Mouse (Mus musculus) kidney, adult 2 months (tissue): ENCODE data around the gene Trp53bp1.

Source experiments
- CTCF ChIP-seq: fragments of 200-500 bp; conservative IDR thresholded peaks from 2 replicates; pipeline ENCODE4 v1.5.1; 2011; ENCODE audit warnings: low read depth, mild to moderate bottlenecking, control low read depth, low read length, moderate library complexity, mixed read lengths; ENCODE audit not compliant: insufficient read depth, insufficient read length
- POLR2A ChIP-seq: fragments of 200-500 bp; IDR thresholded peaks from one replicate; pipeline ENCODE4 v1.6.1; 2011; ENCODE audit warnings: low read depth, low read length, control low read depth

GRCm38 (mm10) chr2:121299471-121299870 lies 28.3 kb upstream of the Trp53bp1 start:
- no peak for TF ChIP-seq CTCF
- TF ChIP-seq POLR2A, result no peak
